Mouse (Mus musculus) heart, embryonic 14.5 days (tissue): ENCODE data around the gene Faap24. TPM values are rescaled to one million over a fixed set of nuclear protein-coding genes. Genes with fewer than 3 reads are reported as not detected.

Source experiments
- ATAC-seq: fragments of 200-750 bp; cut with Nextera tagmentation; 2 replicates; pipeline ENCODE4 v1.8.0; 2017; ENCODE audit warnings: low read depth, moderate TSS enrichment; ENCODE audit not compliant: insufficient number of reproducible peaks, insufficient read depth, low FRiP score
- H3K27ac ChIP-seq, 2 experiments: fragments of 200-500 bp in 1 of 2; fragments of 300-500 bp in 1 of 2; sonication (generic) in 1 of 2; replicated peaks in 1 of 2; 2 replicates each; pipeline ENCODE4 v1.5.1; 2012 to 2014; ENCODE audit warnings: low read depth in 2 of 2, low read length in 2 of 2, control low read depth in 1 of 2, mild to moderate bottlenecking in 1 of 2, mixed read lengths in 1 of 2; ENCODE audit not compliant: control insufficient read depth in 1 of 2, insufficient read depth in 1 of 2
- H3K27me3 ChIP-seq: fragments of 300-500 bp; sonication (generic); 2 replicates; pipeline ENCODE4 v1.6.1; 2014; ENCODE audit warnings: mild to moderate bottlenecking, low read length, control low read depth; ENCODE audit not compliant: control insufficient read depth, insufficient read depth
- H3K36me3 ChIP-seq: fragments of 300-500 bp; sonication (generic); 2 replicates; pipeline ENCODE4 v1.6.1; 2014; ENCODE audit warnings: mild to moderate bottlenecking, control low read depth, low read length, mixed read lengths; ENCODE audit not compliant: control insufficient read depth, insufficient read depth
- H3K4me1 ChIP-seq, 2 experiments: fragments of 200-500 bp in 1 of 2; fragments of 300-500 bp in 1 of 2; sonication (generic) in 1 of 2; 2 replicates each; pipeline ENCODE4 v1.6.1; 2012 to 2014; ENCODE audit warnings: low read length in 2 of 2, control low read depth in 1 of 2, mixed read lengths in 1 of 2; ENCODE audit not compliant: control insufficient read depth in 2 of 2, insufficient read depth in 2 of 2
- H3K4me2 ChIP-seq: fragments of 300-500 bp; sonication (generic); 2 replicates; pipeline ENCODE4 v1.6.1; 2014; ENCODE audit warnings: mild to moderate bottlenecking, low read length
- H3K4me3 ChIP-seq, 2 experiments: fragments of 200-500 bp in 1 of 2; fragments of 300-500 bp in 1 of 2; sonication (generic) in 1 of 2; 2 replicates each; pipeline ENCODE4 v1.5.1; 2012 to 2014; ENCODE audit warnings: low read length in 2 of 2, mild to moderate bottlenecking in 2 of 2, control low read depth in 1 of 2, low read depth in 1 of 2, moderate library complexity in 1 of 2; ENCODE audit not compliant: control insufficient read depth in 1 of 2, insufficient read depth in 1 of 2
- H3K9ac ChIP-seq: fragments of 300-500 bp; sonication (generic); 2 replicates; pipeline ENCODE4 v1.6.1; 2014; ENCODE audit warnings: mild to moderate bottlenecking, low read length
- H3K9me3 ChIP-seq: fragments of 300-500 bp; sonication (generic); 2 replicates; pipeline ENCODE4 v1.6.1; 2016; ENCODE audit warnings: low read length, control low read depth; ENCODE audit not compliant: control insufficient read depth
- whole genome bisulfite sequencing: fragments of 180-500 bp; shearing (Covaris S2); extraction: QIAGEN DNeasy Blood & Tissue Kit; methylation state at CpG from one replicate; pipeline ENCODE4 v1.1.7; 2014; 5-methylcytosine and 5-hydroxymethylcytosine counted together
- polyA plus RNA-seq: library from polyadenylated mRNA; unstranded; fragments of >200 nt; fragmentation: Nextera tagmentation; extraction: Ambion mirVana; gene quantifications from 2 replicates; pipeline ENCODE4 v1.2.1, GENCODE M21; 2014

Gene Faap24
- polyA plus RNA-seq, 1 experiment from 2014 or later, result 10.1 TPM

GRCm38 (mm10) chr7:35365161-35365910, 31.3 kb downstream of the Faap24 start:
- H3K4me3 ChIP-seq, result no peak overlapping the region
- WGBS, result 65% methylated on average over 12 of the region's 12 CpGs
- H3K36me3 ChIP-seq, result no peaks in the 10 kb centered on the region
- H3K9ac ChIP-seq, result no peak overlapping the region
- no peak overlapping the region for H3K4me2 ChIP-seq
- 0 out of 4 replicates have a peak overlapping the region, but pooled peaks of 1 of the 2 experiments have one; percentile 4 for H3K27ac ChIP-seq
- H3K9me3 ChIP-seq, result peaks cover 7% of the 10 kb centered on the region; the same call in 1 of the 2 replicates
- no peaks in the 10 kb centered on the region for H3K27me3 ChIP-seq
- H3K4me1 ChIP-seq, result peaks cover 12 to 18% of the 10 kb centered on the region in 2 experiments
- ATAC-seq, result no peak

GRCm38 (mm10) chr7:35362868-35363267, 33.8 kb downstream of the Faap24 start:
- Histone ChIP-seq H3K36me3 (no peaks in the 10 kb centered on the region), H3K4me3 (no peak overlapping the region), H3K27ac (no peak overlapping the region), H3K27me3 (no peaks in the 10 kb centered on the region), H3K4me2 (no peak overlapping the region), H3K9ac (no peak overlapping the region), H3K9me3 (peaks cover 2% of the 10 kb centered on the region; the same call in 1 of the 2 replicates), H3K4me1 (peaks cover 12 to 18% of the 10 kb centered on the region in 2 experiments)
- WGBS, result 69% methylated on average over 5 of the region's 5 CpGs
- 0 out of 2 replicates have a peak, but pooled peaks have one; percentile 23 for ATAC-seq

GRCm38 (mm10) chr7:35362253-35362652, 34.4 kb downstream of the Faap24 start:
- Histone ChIP-seq H3K4me2 (no peak overlapping the region), H3K4me3 (no peak overlapping the region), H3K4me1 (peaks cover 12 to 18% of the 10 kb centered on the region in 2 experiments), H3K27me3 (no peaks in the 10 kb centered on the region), H3K36me3 (no peaks in the 10 kb centered on the region), H3K9me3 (no peaks in the 10 kb centered on the region), H3K27ac (peak overlapping the region; percentile 12 to 17; a peak in 3 of 4 replicates), H3K9ac (peak overlapping the region; percentile 18; the same call in 1 of the 2 replicates)
- no peak for ATAC-seq
- 28% methylated on average over 5 of the region's 5 CpGs for WGBS

- Histone ChIP-seq H3K4me1 (peaks cover 9 to 10% of the 10 kb centered on the region in 2 experiments), H3K36me3 (no peaks in the 10 kb centered on the region), H3K9ac (no peak overlapping the region), H3K9me3 (no peaks in the 10 kb centered on the region), H3K27me3 (no peaks in the 10 kb centered on the region), H3K27ac (no peak overlapping the region), H3K4me2 (no peak overlapping the region), H3K4me3 (no peak overlapping the region)
- WGBS, result 75% methylated on average over 12 of the region's 12 CpGs
- ATAC-seq, result no peak
These were observed 39.0 kb downstream of the Faap24 start for GRCm38 (mm10) chr7:35357621-35358020.

DNA sequence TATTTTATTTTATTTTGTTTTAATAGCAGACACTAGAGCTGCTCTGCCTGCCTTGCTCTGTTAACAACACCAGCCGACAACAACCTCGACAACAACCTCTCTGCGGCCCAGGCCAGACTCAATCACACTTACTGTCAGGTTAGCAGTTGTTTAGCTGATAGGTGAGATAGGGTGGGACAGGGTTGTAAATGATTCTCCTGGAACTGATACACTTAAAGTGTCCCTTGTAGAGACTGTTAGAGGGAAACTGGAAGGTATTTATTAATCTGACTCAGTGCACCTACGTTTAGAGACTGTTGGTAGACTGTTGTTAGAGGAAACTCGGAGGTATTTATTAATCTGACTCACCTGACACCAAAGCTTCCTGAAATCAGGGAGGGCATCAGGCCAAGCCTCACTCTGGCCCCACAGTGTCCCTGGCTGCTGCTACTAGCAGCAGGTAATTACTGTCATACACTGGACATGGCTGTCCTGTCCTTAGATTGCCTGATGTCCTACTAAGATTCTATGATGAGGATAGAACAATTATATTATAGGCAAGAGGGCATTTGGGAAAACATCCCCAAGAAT, 41.2 kb downstream of the Faap24 start:
- WGBS, result 58% methylated on average over 5 of the region's 5 CpGs
- H3K36me3 ChIP-seq, result no peaks in the 10 kb centered on the region
- no peak overlapping the region for H3K9ac ChIP-seq
- no peak overlapping the region for H3K27ac ChIP-seq
- no peaks in the 10 kb centered on the region for H3K9me3 ChIP-seq
- no peak overlapping the region for H3K4me2 ChIP-seq
- ATAC-seq, result no peak
- H3K4me1 ChIP-seq, result no peaks in the 10 kb centered on the region
- no peak overlapping the region for H3K4me3 ChIP-seq
- H3K27me3 ChIP-seq, result no peaks in the 10 kb centered on the region

GRCm38 (mm10) chr7:35353306-35353705, 43.3 kb downstream of the Faap24 start:
- no peak overlapping the region for H3K9ac ChIP-seq
- H3K4me1 ChIP-seq, result no peaks in the 10 kb centered on the region
- no peak overlapping the region for H3K4me2 ChIP-seq
- no peaks in the 10 kb centered on the region for H3K36me3 ChIP-seq
- ATAC-seq, result no peak
- no peaks in the 10 kb centered on the region for H3K27me3 ChIP-seq
- WGBS, result 95% methylated on average over 15 of the region's 15 CpGs
- no peak overlapping the region for H3K27ac ChIP-seq
- H3K4me3 ChIP-seq, result no peak overlapping the region
- no peaks in the 10 kb centered on the region for H3K9me3 ChIP-seq

DNA sequence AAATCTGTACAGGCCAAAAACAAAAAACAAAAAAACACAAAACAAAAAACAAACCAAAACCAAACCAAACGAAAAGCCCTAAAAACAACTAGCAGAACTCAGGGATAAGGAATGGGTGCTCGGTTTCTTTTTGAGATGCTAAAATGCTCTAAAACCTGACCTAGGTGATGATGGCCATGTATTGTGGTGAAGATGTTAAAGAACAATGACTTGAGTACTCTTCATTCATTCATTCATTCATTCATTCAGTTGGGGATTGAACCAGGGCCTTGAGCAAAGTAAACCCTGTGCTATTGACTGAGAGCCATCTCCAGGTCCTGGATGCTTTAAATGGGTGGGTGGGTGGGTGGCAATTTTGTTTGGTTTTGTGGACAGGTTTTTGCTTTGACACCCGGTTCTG, 45.5 kb downstream of the Faap24 start:
- no peaks in the 10 kb centered on the region for H3K9me3 ChIP-seq
- no peak overlapping the region for H3K4me2 ChIP-seq
- WGBS, result 89% methylated on average over 3 of the region's 3 CpGs
- H3K9ac ChIP-seq, result no peak overlapping the region
- no peak overlapping the region for H3K4me3 ChIP-seq
- no peak overlapping the region for H3K27ac ChIP-seq
- no peak for ATAC-seq
- H3K4me1 ChIP-seq, result no peaks in the 10 kb centered on the region; a peak in 1 of 4 replicates
- H3K27me3 ChIP-seq, result no peaks in the 10 kb centered on the region
- H3K36me3 ChIP-seq, result no peaks in the 10 kb centered on the region
